Mouse (Mus musculus): ENCODE measurements at regions not wholly inside any gene's neighbourhood (a gene's known extent, or its start where the extent isn't known, plus 50 kb on each side); places are given as distances from the start of the nearest gene placed in this dataset.

DNA sequence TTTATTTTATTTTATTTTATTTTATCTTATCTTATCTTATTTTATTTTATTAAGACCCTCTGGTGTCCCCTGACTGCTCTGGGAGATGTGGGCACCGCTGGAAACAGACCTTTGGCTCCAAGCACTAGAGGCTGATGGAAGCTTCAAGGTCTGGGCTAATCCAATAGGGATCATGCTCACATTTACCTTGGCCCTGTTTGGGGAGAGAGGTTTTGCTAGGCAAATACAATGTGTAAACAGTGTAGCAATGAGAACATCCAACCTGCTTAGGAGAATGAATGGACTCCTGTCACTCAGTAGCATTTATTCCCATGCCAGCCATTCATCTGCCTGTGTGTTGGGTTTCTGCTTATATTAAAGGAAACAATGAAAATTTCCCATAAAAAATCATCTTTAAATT, 313.8 kb downstream of the Prdm2 start:
- Histone ChIP-seq H3K4me3 (no peak overlapping the region), H3K4me2 (no peak overlapping the region), H3K27me3 (no peaks in the 10 kb centered on the region), H3K4me1 (no peaks in the 10 kb centered on the region), H3K9me3 (no peaks in the 10 kb centered on the region), H3K36me3 (no peaks in the 10 kb centered on the region), H3K27ac (no peak overlapping the region), H3K9ac (no peak overlapping the region)
- ATAC-seq (ENCODE audit: insufficient number of reproducible peaks, low FRiP score, low TSS enrichment, low read depth): no peak
- WGBS: 89% methylated on average over 1 of the region's 1 CpGs

DNA sequence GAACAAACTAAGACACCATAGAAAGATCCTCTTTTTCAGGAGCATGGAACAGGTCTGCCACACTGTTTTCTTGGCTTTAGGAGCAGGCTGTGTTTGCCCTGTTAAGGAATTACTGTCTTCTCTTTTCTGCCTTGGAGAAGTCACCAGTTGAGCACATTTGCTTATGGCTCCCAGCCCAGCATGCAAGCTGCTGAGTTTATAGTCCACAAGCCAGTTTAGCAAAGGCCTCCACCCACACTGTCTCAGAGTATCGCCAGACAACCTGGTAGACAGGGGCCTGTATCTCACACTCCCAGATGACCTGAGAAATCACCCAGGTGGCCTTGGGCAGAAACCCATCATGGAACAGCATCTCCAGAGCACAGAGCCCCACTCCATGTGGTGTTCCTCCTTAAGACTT, 322.1 kb downstream of the Prdm2 start:
- H3K27me3 ChIP-seq: no peaks in the 10 kb centered on the region
- H3K4me2 ChIP-seq: no peak overlapping the region
- H3K9me3 ChIP-seq: no peaks in the 10 kb centered on the region
- H3K4me1 ChIP-seq: peaks cover 9% of the 10 kb centered on the region; the same call in 1 of the 2 replicates
- no peak overlapping the region for H3K9ac ChIP-seq
- 74% methylated on average over 1 of the region's 1 CpGs for WGBS
- H3K27ac ChIP-seq: no peak overlapping the region
- ATAC-seq (ENCODE audit: insufficient number of reproducible peaks, low FRiP score, low TSS enrichment, low read depth): no peak
- no peaks in the 10 kb centered on the region for H3K36me3 ChIP-seq
- no peak overlapping the region for H3K4me3 ChIP-seq

DNA sequence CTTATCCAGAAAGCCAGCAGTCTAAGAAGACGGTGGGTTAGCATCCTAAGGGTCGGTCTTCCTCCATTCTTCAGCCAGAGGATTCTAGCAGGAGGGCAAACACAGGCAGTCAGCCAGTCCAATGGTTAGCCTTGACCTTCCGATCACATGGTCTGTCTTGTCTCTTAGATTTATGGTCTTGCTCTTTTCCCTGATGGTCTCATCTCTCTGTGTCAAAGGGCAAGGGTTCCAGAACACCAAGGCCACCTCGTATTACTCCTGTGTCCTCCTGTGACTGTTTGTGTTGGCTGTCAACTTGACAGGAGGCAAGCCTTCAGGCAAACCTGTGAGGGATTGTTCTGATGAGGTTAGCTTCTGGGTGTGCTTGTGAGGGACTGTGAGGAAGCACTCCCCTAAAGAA, 323.9 kb downstream of the Prdm2 start:
- 64% methylated on average over 4 of the region's 4 CpGs for WGBS

DNA sequence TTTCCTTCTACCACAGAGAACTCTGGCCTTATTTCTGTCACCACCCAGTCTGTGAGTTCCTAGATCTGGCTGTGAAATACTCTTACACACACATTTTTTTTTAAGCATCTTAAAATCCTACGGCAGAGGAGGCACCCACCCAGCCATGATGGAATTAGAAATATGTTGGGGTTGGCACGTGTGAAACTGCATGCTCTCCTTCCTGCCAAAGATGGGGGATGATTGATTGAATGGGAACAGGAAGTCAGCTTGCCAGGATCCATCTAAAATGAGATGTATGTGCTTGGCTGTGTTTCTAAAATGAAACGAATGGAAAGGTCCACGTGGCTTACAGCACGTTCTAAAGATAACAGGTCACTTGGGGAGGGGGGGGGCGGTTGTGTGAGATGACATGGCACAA, 324.9 kb downstream of the Prdm2 start:
- no peak overlapping the region for H3K4me3 ChIP-seq

More for the DNA sequence above, 323.9 kb downstream of the Prdm2 start:
- H3K4me2 ChIP-seq: no peak overlapping the region
- no peaks in the 10 kb centered on the region for H3K36me3 ChIP-seq
- H3K9ac ChIP-seq: no peak overlapping the region
- H3K27ac ChIP-seq: no peak overlapping the region
- no peak overlapping the region for H3K4me3 ChIP-seq
- no peak for ATAC-seq (ENCODE audit: insufficient number of reproducible peaks, low FRiP score, low TSS enrichment, low read depth)
- peaks cover 9% of the 10 kb centered on the region; the same call in 1 of the 2 replicates for H3K4me1 ChIP-seq
- H3K9me3 ChIP-seq: no peaks in the 10 kb centered on the region
- no peaks in the 10 kb centered on the region for H3K27me3 ChIP-seq

GRCm38 (mm10) chr4:142880323-142880759, 332.5 kb downstream of the Prdm2 start:
- Histone ChIP-seq H3K4me2 (no peak overlapping the region), H3K4me3 (no peak overlapping the region), H3K9ac (no peak overlapping the region), H3K27ac (no peak overlapping the region), H3K27me3 (no peaks in the 10 kb centered on the region; the same call in 1 of the 2 replicates), H3K36me3 (no peaks in the 10 kb centered on the region), H3K4me1 (0 out of 2 replicates have a peak, but pooled peaks cover 6% of the 10 kb centered on the region), H3K9me3 (no peaks in the 10 kb centered on the region)
- WGBS: 0% methylated on average over 2 of the region's 2 CpGs
- ATAC-seq (ENCODE audit: insufficient number of reproducible peaks, low FRiP score, low TSS enrichment, low read depth): peak; percentile 38; the same call in 1 of the 2 replicates

More for the DNA sequence above, 324.9 kb downstream of the Prdm2 start:
- H3K9ac ChIP-seq: no peak overlapping the region
- H3K4me2 ChIP-seq: no peak overlapping the region
- H3K9me3 ChIP-seq: no peaks in the 10 kb centered on the region
- no peaks in the 10 kb centered on the region for H3K36me3 ChIP-seq
- H3K27ac ChIP-seq: 0 out of 2 replicates have a peak overlapping the region, but pooled peaks have one; percentile 22
- no peaks in the 10 kb centered on the region for H3K27me3 ChIP-seq
- 31% methylated on average over 6 of the region's 6 CpGs for WGBS
- ATAC-seq (ENCODE audit: insufficient number of reproducible peaks, low FRiP score, low TSS enrichment, low read depth): no peak
- peaks cover 9% of the 10 kb centered on the region; the same call in 1 of the 2 replicates for H3K4me1 ChIP-seq

DNA sequence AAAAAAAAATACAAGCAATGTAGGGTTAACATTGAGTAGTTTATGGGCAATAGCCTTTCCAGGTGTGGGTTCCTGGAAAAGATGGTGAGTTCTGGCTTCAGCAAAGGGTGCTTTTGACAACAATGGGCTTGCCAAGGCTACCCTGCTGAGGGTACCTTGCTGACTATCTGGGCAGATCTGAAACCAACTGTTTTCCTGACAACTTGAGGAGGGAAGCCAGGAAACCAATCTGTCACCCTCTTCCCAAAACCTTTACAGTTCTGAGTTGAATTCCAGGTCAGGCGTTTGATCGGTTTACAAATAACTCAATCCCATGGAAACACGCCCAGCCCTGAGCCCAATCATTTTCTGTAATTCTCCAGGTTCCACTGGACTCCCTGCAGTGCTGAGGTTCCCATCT, 336.6 kb downstream of the Prdm2 start:
- no peak overlapping the region for H3K4me2 ChIP-seq
- ATAC-seq (ENCODE audit: insufficient number of reproducible peaks, low FRiP score, low TSS enrichment, low read depth): no peak
- no peak overlapping the region for H3K9ac ChIP-seq
- H3K27me3 ChIP-seq: no peaks in the 10 kb centered on the region; the same call in 1 of the 2 replicates
- H3K9me3 ChIP-seq: no peaks in the 10 kb centered on the region
- 80% methylated on average over 3 of the region's 3 CpGs for WGBS
- no peak overlapping the region for H3K27ac ChIP-seq
- H3K4me3 ChIP-seq: no peak overlapping the region
- H3K36me3 ChIP-seq: no peaks in the 10 kb centered on the region
- 0 out of 2 replicates have a peak, but pooled peaks cover 6% of the 10 kb centered on the region for H3K4me1 ChIP-seq

- Histone ChIP-seq H3K9me3 (no peaks in the 10 kb centered on the region), H3K9ac (no peak overlapping the region), H3K36me3 (no peaks in the 10 kb centered on the region), H3K27me3 (no peaks in the 10 kb centered on the region; the same call in 1 of the 2 replicates), H3K4me3 (no peak overlapping the region), H3K27ac (no peak overlapping the region), H3K4me1 (0 out of 2 replicates have a peak, but pooled peaks cover 2% of the 10 kb centered on the region), H3K4me2 (no peak overlapping the region)
- 41% methylated on average over 5 of the region's 5 CpGs for WGBS
- ATAC-seq (ENCODE audit: insufficient number of reproducible peaks, low FRiP score, low TSS enrichment, low read depth): no peak
Measured at GRCm38 (mm10) chr4:142875105-142875504, 337.7 kb downstream of the Prdm2 start.

GRCm38 (mm10) chr4:142866341-142866740, 346.5 kb downstream of the Prdm2 start:
- H3K9ac ChIP-seq: no peak overlapping the region
- no peaks in the 10 kb centered on the region for H3K4me1 ChIP-seq
- no peaks in the 10 kb centered on the region for H3K27me3 ChIP-seq
- 85% methylated on average over 7 of the region's 7 CpGs for WGBS
- H3K9me3 ChIP-seq: no peaks in the 10 kb centered on the region
- H3K36me3 ChIP-seq: no peaks in the 10 kb centered on the region
- no peak overlapping the region for H3K4me2 ChIP-seq
- no peak for ATAC-seq (ENCODE audit: insufficient number of reproducible peaks, low FRiP score, low TSS enrichment, low read depth)
- H3K27ac ChIP-seq: no peak overlapping the region
- H3K4me3 ChIP-seq: no peak overlapping the region

DNA sequence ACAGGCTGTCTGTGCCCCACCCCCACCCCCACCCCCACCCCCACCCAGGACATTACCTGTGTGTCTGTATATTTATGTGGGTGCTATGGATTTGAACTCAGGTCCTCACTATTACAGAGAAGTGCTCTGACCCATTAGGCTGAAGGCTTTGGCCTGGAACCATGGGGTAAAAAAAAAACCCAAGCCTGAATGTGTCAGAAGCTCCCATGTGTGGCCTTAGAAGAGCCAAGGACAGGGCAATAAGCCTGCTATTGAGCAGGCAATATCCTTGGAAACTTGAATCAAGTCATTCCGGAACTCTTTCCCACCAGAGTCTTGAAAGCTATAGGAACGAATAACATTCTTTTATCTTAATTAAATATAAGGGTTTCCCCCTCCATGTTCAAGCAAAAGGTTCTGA, 347.2 kb downstream of the Prdm2 start:
- H3K27me3 ChIP-seq: no peaks in the 10 kb centered on the region
- no peak overlapping the region for H3K27ac ChIP-seq
- 93% methylated on average over 2 of the region's 2 CpGs for WGBS
- ATAC-seq (ENCODE audit: insufficient number of reproducible peaks, low FRiP score, low TSS enrichment, low read depth): no peak
- H3K36me3 ChIP-seq: no peaks in the 10 kb centered on the region
- H3K9me3 ChIP-seq: no peaks in the 10 kb centered on the region
- H3K9ac ChIP-seq: no peak overlapping the region
- no peak overlapping the region for H3K4me3 ChIP-seq
- H3K4me1 ChIP-seq: no peaks in the 10 kb centered on the region
- H3K4me2 ChIP-seq: no peak overlapping the region

- 63% methylated on average over 5 of the region's 5 CpGs for WGBS
- Histone ChIP-seq H3K4me1 (no peaks in the 10 kb centered on the region), H3K9me3 (no peaks in the 10 kb centered on the region), H3K9ac (no peak overlapping the region), H3K4me3 (no peak overlapping the region), H3K4me2 (no peak overlapping the region), H3K27me3 (no peaks in the 10 kb centered on the region), H3K27ac (no peak overlapping the region), H3K36me3 (no peaks in the 10 kb centered on the region)
- ATAC-seq (ENCODE audit: insufficient number of reproducible peaks, low FRiP score, low TSS enrichment, low read depth): no peak
Measured at GRCm38 (mm10) chr4:142863939-142864338, 348.9 kb downstream of the Prdm2 start.

- Histone ChIP-seq H3K27ac (no peak overlapping the region), H3K27me3 (no peaks in the 10 kb centered on the region), H3K4me1 (peaks cover 10% of the 10 kb centered on the region), H3K36me3 (no peaks in the 10 kb centered on the region), H3K9ac (no peak overlapping the region), H3K4me2 (no peak overlapping the region), H3K9me3 (no peaks in the 10 kb centered on the region), H3K4me3 (no peak overlapping the region)
- 83% methylated on average over 3 of the region's 3 CpGs for WGBS
- no peak for ATAC-seq (ENCODE audit: insufficient number of reproducible peaks, low FRiP score, low TSS enrichment, low read depth)
Measured at GRCm38 (mm10) chr4:142860441-142860840, 352.4 kb downstream of the Prdm2 start.

- H3K4me2 ChIP-seq: 0 out of 2 replicates have a peak overlapping the region, but pooled peaks have one; percentile 5
- no peaks in the 10 kb centered on the region for H3K36me3 ChIP-seq
- H3K27ac ChIP-seq: peak overlapping the region; percentile 54
- no peak overlapping the region for H3K9ac ChIP-seq
- H3K27me3 ChIP-seq: no peaks in the 10 kb centered on the region
- 19% methylated on average over 6 of the region's 6 CpGs for WGBS
- H3K4me3 ChIP-seq: no peak overlapping the region
- no peaks in the 10 kb centered on the region for H3K9me3 ChIP-seq
- peak; percentile 38; the same call in 1 of the 2 replicates for ATAC-seq (ENCODE audit: insufficient number of reproducible peaks, low FRiP score, low TSS enrichment, low read depth)
- peaks cover 13% of the 10 kb centered on the region for H3K4me1 ChIP-seq
Measured at GRCm38 (mm10) chr4:142856626-142857025, 356.2 kb downstream of the Prdm2 start.

DNA sequence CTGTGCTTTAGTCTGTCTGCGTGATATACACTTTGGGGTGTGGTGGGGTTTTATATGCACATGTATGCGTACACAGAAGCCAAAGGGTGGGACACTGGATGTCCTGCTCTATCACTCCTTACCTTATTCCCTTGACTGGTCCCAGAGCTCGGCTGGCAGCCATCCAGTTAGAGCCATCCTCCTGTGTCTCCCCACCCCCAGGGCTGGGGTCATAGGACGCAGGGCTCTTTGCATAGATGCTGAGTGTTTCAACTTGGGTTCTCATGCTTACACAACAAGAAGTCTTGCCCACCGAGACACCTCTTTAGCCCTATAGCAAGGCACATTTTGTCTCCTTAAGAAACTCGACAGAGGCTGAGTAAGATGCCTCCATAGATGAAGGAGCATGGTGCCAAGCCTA, 357.2 kb downstream of the Prdm2 start:
- Histone ChIP-seq H3K36me3 (no peaks in the 10 kb centered on the region), H3K9ac (no peak overlapping the region), H3K4me3 (no peak overlapping the region), H3K4me2 (no peak overlapping the region), H3K27me3 (no peaks in the 10 kb centered on the region), H3K27ac (no peak overlapping the region), H3K4me1 (peaks cover 13% of the 10 kb centered on the region), H3K9me3 (no peaks in the 10 kb centered on the region)
- 90% methylated on average over 6 of the region's 6 CpGs for WGBS
- no peak for ATAC-seq (ENCODE audit: insufficient number of reproducible peaks, low FRiP score, low TSS enrichment, low read depth)

Data from limb, embryonic 15.5 days (tissue).